Mouse (Mus musculus) thymus, postnatal 0 days (tissue): ENCODE data around the gene Sox8. TPM values are rescaled to one million over a fixed set of nuclear protein-coding genes. Genes with fewer than 3 reads are reported as not detected.

Experiments used
- DNase-seq: peaks from one replicate; pipeline ENCODE4 v3.0.0-alpha.2; 2015; ENCODE audit warnings: low spot score
- polyA plus RNA-seq: library from polyadenylated mRNA; unstranded; fragments of >200 nt; fragmentation: Nextera tagmentation; extraction: Ambion mirVana; gene quantifications from 2 replicates; pipeline ENCODE4 v1.2.1, GENCODE M21; 2015

Sox8 gene
- polyA plus RNA-seq, 1 experiment from 2014 or later = 0.23 TPM

DNA sequence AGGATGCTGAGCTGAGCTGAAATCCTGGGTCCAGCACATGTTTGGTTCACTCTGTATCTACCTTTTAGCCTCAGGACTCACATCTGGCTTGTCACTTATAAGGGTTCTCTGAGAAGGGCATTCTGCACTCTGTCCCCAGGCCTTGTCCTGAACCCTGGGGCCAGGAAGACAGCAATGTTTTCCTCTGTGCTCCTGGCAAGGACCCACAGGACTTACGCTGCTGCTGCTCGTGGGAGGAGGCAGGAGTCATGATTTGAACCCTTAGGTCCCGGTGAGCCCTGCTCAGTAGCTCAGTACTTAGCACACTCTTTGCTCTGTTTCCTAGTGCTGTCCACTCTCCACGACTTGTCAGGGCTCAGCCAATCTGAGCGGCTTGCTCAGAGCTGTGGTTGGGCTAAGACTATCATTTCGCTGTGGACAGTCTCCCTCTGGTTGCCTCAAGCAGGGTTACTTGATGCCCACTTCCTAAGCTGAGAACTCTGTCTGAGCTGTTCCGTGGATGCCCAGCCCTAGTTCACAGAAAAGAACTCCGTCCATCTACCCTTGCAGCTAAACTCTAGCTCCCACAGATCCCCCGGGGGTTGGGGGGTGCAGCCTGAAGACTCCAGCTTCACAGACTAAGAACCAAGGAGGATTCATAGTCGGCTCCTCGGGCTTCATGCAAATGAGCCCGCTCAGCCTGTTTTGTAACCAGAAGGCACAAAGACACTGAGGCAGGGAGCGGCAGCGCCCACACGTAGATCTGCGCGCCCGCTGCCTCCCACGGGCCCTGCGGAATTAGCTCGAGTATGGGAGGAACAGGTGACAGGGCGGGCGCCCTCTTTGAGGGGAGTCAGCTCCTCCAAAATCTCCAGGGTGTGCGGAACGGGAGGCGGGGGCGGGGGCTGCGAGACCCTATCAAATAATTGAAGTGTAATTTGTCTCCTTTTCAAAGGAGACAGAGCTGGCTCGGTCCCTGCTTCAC lies 14.5 kb downstream of the Sox8 start:
- DNase-seq = no peak

DNA sequence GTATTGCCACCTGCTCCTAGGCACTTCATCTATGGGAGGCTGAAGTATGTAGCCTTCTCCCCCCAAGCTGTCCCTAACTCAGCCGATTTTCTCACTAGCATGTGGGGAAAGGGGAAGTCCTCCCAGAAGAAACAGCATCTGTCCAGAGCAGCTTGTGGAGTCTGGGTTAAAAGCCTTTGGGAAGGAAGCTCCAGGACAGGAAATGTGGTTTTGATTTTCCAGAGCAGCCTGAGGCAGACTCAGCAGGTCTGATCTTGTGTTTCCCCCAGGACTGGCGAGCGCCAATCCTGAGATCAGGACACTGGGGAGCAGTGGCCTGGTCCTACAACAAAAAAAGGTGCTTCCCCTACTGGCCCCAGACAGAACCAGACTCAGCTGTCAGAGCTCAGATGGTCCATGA lies 15.3 kb downstream of the Sox8 start:
- no peak for DNase-seq

DNA sequence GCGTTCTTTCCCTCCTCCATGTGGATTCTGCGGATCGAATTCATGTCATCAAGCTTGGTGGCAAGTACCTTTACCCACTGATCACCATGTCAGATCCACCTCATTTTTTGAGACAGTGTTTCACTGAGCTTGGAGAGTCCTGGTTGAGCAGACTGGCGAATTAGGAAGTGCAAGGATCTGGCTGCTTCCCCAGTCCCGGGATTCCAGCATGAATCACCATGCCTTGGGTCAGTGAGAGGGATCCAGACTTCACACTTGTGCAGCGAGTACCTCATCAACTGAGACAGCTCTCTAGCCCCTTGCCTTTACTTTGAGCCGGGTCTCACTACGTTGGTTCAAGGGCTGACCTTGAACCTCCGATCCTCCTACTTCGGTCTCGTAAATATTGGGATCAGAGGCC lies 19.2 kb downstream of the Sox8 start:
- DNase-seq = no peak

DNA sequence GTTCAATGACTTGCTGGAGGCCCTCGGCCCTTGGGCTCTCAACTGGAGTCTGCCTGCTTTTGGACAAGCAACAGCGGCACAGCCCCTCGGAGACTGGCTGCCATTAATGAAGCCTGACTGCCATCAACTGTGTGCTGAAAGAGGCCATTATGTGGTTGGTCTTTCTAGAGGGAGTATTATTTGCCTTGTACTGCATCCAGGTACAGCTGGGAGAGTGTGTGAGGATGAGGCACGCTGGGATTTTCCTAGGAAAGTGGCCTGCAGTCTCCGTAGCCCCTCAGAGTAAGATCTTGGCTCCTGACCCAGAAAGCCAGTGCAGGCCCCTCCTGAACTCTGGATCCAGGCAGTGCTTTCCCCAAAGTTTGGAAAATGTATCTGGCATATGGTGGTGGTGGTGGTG lies 20.5 kb downstream of the Sox8 start:
- no peak for DNase-seq

DNA sequence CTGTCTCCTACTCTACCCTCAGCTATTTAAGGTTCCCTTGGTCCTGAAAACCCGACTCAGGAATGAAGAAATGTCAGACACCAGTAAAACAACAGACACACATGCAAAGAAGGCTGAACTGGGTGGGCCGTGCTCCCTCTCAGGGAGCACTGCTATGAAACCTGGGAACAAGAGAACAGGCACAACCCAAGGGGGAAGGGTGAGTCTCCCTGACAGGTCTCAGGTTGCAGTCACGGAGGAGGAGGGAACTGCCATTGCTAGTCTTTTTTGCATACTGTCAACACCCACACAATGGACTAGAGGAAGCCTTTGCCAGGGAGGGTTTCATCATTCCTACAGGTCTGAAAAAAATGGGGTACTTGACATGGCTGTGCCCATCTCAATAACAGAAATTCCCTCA lies 23.5 kb downstream of the Sox8 start:
- no peak for DNase-seq

DNA sequence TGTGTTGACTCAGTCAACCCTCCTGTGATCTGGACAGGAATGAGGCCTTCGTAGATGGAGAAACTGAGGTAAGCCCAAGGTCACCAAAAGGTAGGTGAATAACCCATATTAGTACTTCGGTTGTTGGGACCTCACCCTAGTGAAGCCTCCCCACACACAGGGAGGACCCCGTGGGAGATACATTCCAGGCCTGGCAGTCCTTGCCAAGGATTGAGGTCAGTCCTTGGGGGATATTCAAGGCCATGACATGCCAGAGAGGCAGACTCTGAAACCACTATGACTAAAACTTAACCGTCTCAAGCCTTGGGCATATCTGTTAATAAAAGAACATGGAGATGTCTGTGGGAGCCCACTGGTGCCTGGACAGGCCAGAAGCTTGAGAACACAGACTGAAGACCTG lies 28.7 kb downstream of the Sox8 start:
- DNase-seq = no peak

DNA sequence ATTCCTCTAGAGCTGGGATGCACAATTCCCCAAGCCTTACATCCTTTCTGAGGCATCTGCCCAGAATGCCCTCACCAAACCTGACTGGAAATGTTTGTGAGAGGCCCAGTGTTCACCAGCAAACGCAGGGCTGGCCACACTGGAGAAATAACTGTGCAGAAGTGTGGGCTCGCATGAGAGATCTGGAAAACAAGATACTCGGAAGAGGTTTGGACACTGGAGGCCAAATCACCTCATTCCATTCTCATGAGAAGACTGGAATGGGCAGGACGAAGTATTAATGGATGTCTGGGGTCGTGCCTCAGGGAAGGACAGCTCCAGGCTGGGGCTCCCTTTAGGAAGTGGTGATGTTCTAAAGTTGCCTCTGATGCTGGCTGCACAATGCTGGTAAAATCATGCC lies 29.8 kb downstream of the Sox8 start:
- no peak for DNase-seq

DNA sequence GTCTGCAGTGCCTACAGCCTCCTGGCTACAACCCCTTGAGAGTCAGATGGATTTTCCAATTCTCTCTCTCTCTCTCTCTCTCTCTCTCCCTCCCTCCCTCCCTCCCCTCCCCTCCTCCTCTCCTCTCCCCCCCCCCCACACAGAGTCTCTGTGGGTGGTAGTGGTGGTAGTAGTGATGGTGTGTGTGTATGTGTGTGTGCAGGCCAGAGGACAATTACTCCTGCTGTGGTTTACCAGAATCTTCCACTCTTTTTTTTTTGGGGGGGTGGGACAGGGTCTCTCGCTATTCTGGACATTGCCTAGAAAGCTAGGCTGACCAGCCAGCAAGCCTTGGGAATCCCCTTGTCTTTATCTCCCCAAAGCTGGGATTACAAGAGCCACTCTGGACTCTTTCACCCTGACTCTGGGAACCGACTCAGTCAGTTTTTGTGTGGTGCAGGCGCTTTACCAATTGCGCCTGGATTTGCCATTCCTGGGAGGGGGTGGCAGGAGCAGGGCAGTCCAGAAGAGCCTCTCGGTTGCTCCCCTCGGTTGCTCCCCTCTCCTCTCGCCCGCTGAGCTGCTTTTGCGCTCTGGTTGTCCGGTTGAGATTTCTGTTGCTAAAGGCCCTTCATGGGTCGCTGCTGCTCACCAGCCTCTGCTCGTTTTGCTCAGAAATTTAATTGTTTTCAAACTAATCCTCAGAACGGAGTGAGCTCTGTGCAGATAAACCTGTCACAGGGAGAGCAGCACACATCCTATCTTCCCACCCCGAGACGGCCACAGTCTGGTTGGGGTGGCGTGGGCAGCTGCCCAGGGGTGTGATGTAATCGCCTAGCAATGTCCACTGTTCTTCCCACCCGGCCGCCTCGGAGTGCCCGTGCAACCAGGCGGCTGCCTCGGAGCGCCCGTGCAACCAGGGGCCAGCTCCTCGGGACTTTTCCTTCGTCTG lies 31.3 kb downstream of the Sox8 start:
- DNase-seq = no peak

DNA sequence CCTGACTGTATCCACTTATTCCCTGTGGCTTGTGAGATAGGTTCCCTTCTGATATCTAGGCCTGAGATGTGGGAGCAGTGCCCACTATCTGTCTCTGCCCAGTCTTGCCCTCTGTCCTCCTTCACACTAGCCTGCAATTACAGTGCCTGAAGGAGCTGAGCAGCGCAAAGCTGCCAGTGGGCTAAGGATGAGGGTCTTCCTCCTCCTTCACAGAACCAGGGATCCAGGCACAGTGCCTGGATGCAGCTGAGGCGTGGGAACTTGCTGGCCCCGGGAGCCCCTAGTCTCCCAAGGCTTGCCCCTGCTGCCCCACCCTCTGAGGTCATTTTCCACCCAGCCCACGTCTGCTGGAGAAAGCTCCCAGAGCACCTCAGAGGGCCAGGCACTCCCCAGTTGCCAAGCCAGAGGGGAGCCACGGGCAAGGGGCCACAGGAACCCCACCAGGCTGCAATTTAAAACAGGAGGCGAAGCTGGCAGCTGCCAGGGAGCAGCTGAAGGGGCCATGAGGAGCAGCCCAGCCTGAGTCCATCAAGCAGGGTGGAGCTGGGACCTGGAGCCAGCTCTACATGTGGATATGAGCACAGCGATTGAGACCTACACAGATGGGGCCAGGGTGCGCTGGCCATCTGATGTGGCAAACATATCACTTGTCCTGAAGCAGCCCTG lies 40.0 kb downstream of the Sox8 start:
- no peak for DNase-seq

DNA sequence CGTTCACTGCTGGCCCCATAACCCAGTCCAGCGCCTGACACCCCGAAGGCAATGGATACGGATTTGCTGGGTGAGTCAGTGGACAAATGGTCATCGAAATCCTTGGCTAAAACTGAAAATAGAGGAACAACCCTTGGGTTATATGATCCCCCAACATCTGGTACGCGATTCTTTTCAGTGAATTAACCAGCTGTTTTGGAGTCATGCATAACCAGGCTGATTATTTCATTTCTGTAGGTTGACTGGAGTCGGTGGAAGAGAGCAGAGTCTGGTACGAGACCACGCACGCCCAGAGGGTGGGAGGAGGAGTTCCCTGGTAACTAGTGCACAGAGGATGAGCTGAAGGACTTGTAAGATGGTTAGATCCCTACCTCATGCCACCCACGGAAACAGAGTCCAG lies 48.4 kb downstream of the Sox8 start:
- no peak for DNase-seq

DNA sequence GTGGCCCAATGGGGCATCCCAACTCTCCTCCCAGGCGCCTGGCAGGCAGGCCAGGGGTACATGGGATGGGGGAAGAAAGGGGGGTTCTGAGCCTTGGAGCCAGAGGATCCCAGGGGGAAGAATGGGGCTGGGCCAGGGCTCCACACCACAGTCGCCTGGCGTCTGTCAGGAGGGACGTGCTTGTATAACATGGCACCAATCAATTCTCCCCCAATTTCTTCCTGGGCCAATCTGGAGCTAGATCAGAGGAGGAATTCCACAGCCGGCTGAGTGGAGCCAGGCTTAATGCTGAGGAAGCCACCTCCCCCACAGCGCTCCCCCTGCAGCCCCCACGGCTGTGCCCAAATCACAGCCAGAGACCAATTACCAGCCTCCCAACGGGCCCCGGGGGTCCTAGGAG lies 50.0 kb downstream of the Sox8 start:
- no peak for DNase-seq

DNA sequence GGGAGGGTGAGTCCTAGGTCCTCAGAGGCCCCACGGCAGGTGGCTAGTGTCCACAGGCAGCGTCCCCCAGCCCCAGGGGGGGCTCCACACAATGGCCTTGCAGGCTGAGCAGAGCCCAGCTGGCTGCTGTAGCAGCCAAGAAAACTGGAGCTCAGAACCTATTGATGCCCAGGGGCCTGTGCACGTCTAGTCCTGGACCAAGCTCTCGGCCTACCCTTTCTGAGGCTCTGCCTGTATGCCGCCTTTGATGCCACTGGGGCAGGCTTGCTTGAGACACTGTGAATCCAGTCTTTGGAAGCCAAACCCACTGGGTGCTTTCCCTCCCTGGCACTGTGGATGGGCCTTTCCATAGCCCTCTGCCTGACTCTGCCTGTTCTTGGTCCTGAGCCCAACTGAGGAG lies 51.0 kb downstream of the Sox8 start:
- DNase-seq = no peak

DNA sequence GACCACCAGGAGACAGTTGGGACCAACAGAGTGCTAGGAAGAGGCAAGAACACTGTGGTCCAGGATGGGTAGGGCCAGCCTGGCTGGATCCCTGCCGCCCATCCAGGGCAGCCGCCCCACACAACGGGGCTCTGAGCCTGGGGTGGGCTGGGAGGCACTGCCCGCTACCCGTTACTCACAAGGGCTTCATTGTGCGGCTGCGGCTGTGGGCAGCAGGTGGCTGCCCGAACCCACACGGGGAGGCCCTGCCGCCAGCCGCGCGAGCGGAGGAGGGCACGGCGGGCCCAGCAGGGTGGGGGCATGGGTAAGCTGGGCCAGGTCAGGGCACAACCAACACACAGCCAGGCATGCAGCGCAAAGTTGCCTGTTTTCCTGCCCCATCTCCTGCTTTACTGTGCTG lies 52.3 kb downstream of the Sox8 start:
- no peak for DNase-seq

DNA sequence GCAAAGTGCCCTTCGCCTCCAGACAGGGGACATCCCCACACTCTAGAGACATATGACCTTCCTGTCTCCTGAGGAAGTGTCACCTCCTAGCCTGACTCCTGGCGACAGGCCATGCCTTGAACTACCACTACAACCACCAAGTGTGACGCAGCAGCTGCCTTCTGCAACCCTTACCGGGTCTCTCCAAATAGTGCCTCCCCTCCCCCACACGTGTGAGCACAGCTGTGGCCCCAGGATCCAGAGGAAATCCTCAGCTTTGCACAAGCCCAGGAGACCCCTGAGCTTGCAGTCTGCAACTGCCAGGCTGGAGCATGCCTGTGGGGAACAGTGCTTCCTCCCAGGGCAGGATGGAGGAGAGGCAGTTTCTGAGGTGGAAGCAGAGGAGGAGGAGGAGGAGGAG lies 54.2 kb downstream of the Sox8 start:
- DNase-seq = no peak

Other genes with a start within 250 kb of the Sox8 start
- gene Tpsab1, start 225.1 kb downstream of the Sox8 start, polyA plus RNA-seq = 0.30 and 0.40 TPM in 2 replicates
- 8.0 and 9.1 TPM in 2 replicates for gene Tpsb2, start 204.4 kb downstream of the Sox8 start, polyA plus RNA-seq
- gene Tpsg1, start 201.4 kb downstream of the Sox8 start, polyA plus RNA-seq = 0.36 and 0.52 TPM in 2 replicates
- 0.17 and 0.18 TPM in 2 replicates for gene Cacna1h, start 136.9 kb downstream of the Sox8 start, polyA plus RNA-seq
- gene Tekt4, start 116.1 kb downstream of the Sox8 start, polyA plus RNA-seq = 0.20 and 0.53 TPM in 2 replicates
- gene Sstr5, start 73.4 kb downstream of the Sox8 start, polyA plus RNA-seq = 0.05 and 0.07 TPM in 2 replicates
- 15.5 and 16.1 TPM in 2 replicates for gene Lmf1, start 8.4 kb upstream of the Sox8 start, polyA plus RNA-seq
- gene Gng13, start 146.5 kb upstream of the Sox8 start, polyA plus RNA-seq = 4.6 and 5.5 TPM in 2 replicates
- 21.1 and 23.5 TPM in 2 replicates for gene Chtf18, start 156.7 kb upstream of the Sox8 start, polyA plus RNA-seq
- gene Rpusd1, start 157.0 kb upstream of the Sox8 start, polyA plus RNA-seq = 16.9 and 18.7 TPM in 2 replicates
- gene Mslnl, start 165.4 kb upstream of the Sox8 start, polyA plus RNA-seq = 0.14 and 0.36 TPM in 2 replicates
- gene Msln, start 183.7 kb upstream of the Sox8 start, polyA plus RNA-seq = 12.0 and 13.7 TPM in 2 replicates
- 29.0 and 30.9 TPM in 2 replicates for gene Narfl, start 203.1 kb upstream of the Sox8 start, polyA plus RNA-seq
- 55.2 and 60.5 TPM in 2 replicates for gene Haghl, start 215.0 kb upstream of the Sox8 start, polyA plus RNA-seq
- gene Ccdc78, start 215.9 kb upstream of the Sox8 start, polyA plus RNA-seq = 0.27 and 0.47 TPM in 2 replicates
- 126 and 131 TPM in 2 replicates for gene Fam173a, start 222.2 kb upstream of the Sox8 start, polyA plus RNA-seq
- gene AC134908.4, start 225.0 kb upstream of the Sox8 start, polyA plus RNA-seq = not detected in 2 replicates
- 68.5 and 71.6 TPM in 2 replicates for gene Metrn, start 226.4 kb upstream of the Sox8 start, polyA plus RNA-seq
- 0.12 TPM in 1 of 2 replicates, not detected in the other for gene Fbxl16, start 238.4 kb upstream of the Sox8 start, polyA plus RNA-seq